Mouse (Mus musculus): ENCODE data around the gene Gm20721. TPM values are rescaled to one million over a fixed set of nuclear protein-coding genes. Genes with fewer than 3 reads are reported as not detected.
A peak's percentile ranks its signal among the peaks of the same experiment; 100 is the strongest.
"Not testable (repeated sequence)": the region's sequence is repeated elsewhere in the genome, so short reads cannot be mapped to it uniquely, and the experiment has no call there.

Gene Gm20721
- polyA plus RNA-seq, 1 experiment from 2014 or later, result 1.3 TPM

DNA sequence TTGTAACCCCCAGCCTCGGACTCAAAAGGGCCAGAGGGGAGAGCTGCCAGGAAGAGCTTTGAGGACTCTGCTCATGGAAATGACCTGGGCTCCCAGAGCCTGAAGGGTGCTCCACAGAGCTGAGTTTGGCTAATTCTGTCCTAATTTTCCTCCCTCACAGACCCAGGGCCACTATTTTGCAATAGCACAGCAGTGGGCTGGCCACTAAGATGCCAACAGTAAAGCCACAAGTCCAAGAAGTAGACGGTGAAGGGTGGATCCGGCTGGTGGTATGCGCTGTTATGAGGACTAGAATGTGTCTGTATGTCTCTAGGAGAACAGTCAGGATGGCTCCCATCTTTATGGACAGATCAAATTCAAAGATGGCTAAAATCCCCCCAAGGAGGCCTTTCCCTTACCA, 12.0 kb upstream of the Gm20721 start:
- H3K27me3 ChIP-seq (ENCODE audit: insufficient read depth, low read length), result no peaks in the 10 kb centered on the region
- DNase-seq, result no peak
- 78% methylated on average over 4 of the region's 4 CpGs for WGBS (ENCODE audit: insufficient replicate concordance)
- H3K9me3 ChIP-seq (ENCODE audit: low read length), result no peaks in the 10 kb centered on the region
- ATAC-seq, result no peak
- H3K27ac ChIP-seq (ENCODE audit: low read depth), result no peak overlapping the region
- H3K9ac ChIP-seq (replicated peaks), result no peak overlapping the region
- TF ChIP-seq CTCF (IDR thresholded peaks at IDR 0.05; ENCODE audit: low read depth), result no peak
- TF ChIP-seq EP300 (IDR thresholded peaks at IDR 0.05; ENCODE audit: low read depth), result no peak
- no peak overlapping the region for H3K4me3 ChIP-seq (ENCODE audit: low read depth, low read length)
- H3K4me2 ChIP-seq (ENCODE audit: low read depth, low read length), result no peak overlapping the region
- H3K4me1 ChIP-seq (ENCODE audit: insufficient read depth), result no peaks in the 10 kb centered on the region
- no peaks in the 10 kb centered on the region for H3K36me3 ChIP-seq (replicated peaks; ENCODE audit: insufficient read depth, low read length)

- not testable (repeated sequence) for H3K9ac ChIP-seq (replicated peaks); ATAC-seq; H3K4me3 ChIP-seq (ENCODE audit: low read depth, low read length); DNase-seq; H3K9me3 ChIP-seq (ENCODE audit: low read length); H3K4me2 ChIP-seq (ENCODE audit: low read depth, low read length); H3K27ac ChIP-seq (ENCODE audit: low read depth); H3K27me3 ChIP-seq (ENCODE audit: insufficient read depth, low read length)
- WGBS (ENCODE audit: insufficient replicate concordance), result 90% methylated on average over 2 of the region's 2 CpGs
- H3K36me3 ChIP-seq (replicated peaks; ENCODE audit: insufficient read depth, low read length), result peaks cover 27% of the 10 kb centered on the region
- peaks cover 19% of the 10 kb centered on the region for H3K4me1 ChIP-seq (ENCODE audit: insufficient read depth)
Measured at GRCm38 (mm10) chr2:174346999-174347668, 622 bp upstream of the Gm20721 start.

- Histone ChIP-seq H3K27me3 (ENCODE audit: insufficient read depth, low read length) (no peaks in the 10 kb centered on the region), H3K9ac (replicated peaks) (no peak overlapping the region), H3K4me3 (ENCODE audit: low read depth, low read length) (no peak overlapping the region), H3K27ac (ENCODE audit: low read depth) (peak overlapping the region; percentile 48; the same call in 1 of the 2 replicates), H3K9me3 (ENCODE audit: low read length) (no peaks in the 10 kb centered on the region), H3K4me1 (ENCODE audit: insufficient read depth) (peaks cover 34% of the 10 kb centered on the region), H3K4me2 (ENCODE audit: low read depth, low read length) (no peak overlapping the region), H3K36me3 (replicated peaks; ENCODE audit: insufficient read depth, low read length) (peaks cover 31% of the 10 kb centered on the region)
- DNase-seq (no peak), ATAC-seq (no peak)
- TF ChIP-seq EP300 (IDR thresholded peaks at IDR 0.05; ENCODE audit: low read depth) (no peak), CTCF (IDR thresholded peaks at IDR 0.05; ENCODE audit: low read depth) (no peak)
- 86% methylated on average over 16 of the region's 16 CpGs for WGBS (ENCODE audit: insufficient replicate concordance)
Measured at GRCm38 (mm10) chr2:174344996-174345395, 1.5 kb downstream of the Gm20721 start.

DNA sequence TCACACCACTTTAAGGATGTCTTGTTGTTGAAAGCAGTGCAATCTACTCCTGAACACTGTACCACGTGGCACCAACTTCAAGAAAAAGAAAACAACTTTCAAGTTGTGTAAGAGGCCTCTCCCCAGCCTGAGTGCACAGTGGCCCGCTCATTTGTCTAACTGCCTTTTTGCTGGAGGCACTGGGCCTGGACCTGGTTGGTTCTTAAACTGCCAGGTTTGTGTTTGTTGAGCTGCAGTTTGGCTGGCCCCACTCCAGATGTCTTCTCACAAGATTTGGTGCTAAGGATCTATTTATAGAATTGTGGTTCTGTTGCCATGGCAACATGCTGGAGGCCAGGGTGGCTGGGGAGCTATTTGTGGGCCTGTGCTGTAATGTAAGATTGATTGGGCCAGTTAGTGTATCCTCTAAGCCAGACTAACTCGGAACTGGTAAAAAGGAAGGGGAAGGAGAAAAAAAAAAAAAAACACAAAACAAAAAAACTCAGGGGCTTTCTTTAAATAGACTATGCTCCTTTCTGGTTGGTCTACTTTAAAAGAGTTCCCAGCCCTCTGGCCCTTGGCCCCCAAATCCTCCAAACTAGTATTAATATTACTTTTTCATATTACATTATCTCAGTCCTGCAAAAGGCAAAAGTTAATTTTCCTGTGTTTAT, 2.4 kb downstream of the Gm20721 start:
- no peaks in the 10 kb centered on the region for H3K27me3 ChIP-seq (ENCODE audit: insufficient read depth, low read length)
- H3K4me2 ChIP-seq (ENCODE audit: low read depth, low read length), result no peak overlapping the region
- ATAC-seq (peak; percentile 74), DNase-seq (peak; percentile 71)
- no peak overlapping the region for H3K4me3 ChIP-seq (ENCODE audit: low read depth, low read length)
- TF ChIP-seq CTCF (IDR thresholded peaks at IDR 0.05; ENCODE audit: low read depth), result no peak
- no peak for TF ChIP-seq EP300 (IDR thresholded peaks at IDR 0.05; ENCODE audit: low read depth)
- peaks cover 31% of the 10 kb centered on the region for H3K36me3 ChIP-seq (replicated peaks; ENCODE audit: insufficient read depth, low read length)
- 6% methylated on average over 3 of the region's 3 CpGs for WGBS (ENCODE audit: insufficient replicate concordance)
- peaks cover 34% of the 10 kb centered on the region for H3K4me1 ChIP-seq (ENCODE audit: insufficient read depth)
- H3K27ac ChIP-seq (ENCODE audit: low read depth), result peak overlapping the region; percentile 72
- no peaks in the 10 kb centered on the region for H3K9me3 ChIP-seq (ENCODE audit: low read length)
- no peak overlapping the region; the same call in 1 of the 2 replicates for H3K9ac ChIP-seq (replicated peaks)

- H3K4me2 ChIP-seq (ENCODE audit: low read depth, low read length), result no peak overlapping the region
- TF ChIP-seq CTCF (IDR thresholded peaks at IDR 0.05; ENCODE audit: low read depth), result no peak
- TF ChIP-seq EP300 (IDR thresholded peaks at IDR 0.05; ENCODE audit: low read depth), result no peak
- no peaks in the 10 kb centered on the region for H3K27me3 ChIP-seq (ENCODE audit: insufficient read depth, low read length)
- 37% methylated on average over 1 of the region's 1 CpGs for WGBS (ENCODE audit: insufficient replicate concordance)
- ATAC-seq (no peak), DNase-seq (no peak)
- H3K4me3 ChIP-seq (ENCODE audit: low read depth, low read length), result no peak overlapping the region
- H3K27ac ChIP-seq (ENCODE audit: low read depth), result peak overlapping the region; percentile 72
- peaks cover 37% of the 10 kb centered on the region for H3K4me1 ChIP-seq (ENCODE audit: insufficient read depth)
- H3K36me3 ChIP-seq (replicated peaks; ENCODE audit: insufficient read depth, low read length), result peaks cover 31% of the 10 kb centered on the region
- H3K9ac ChIP-seq (replicated peaks), result no peak overlapping the region; the same call in 1 of the 2 replicates
- no peaks in the 10 kb centered on the region for H3K9me3 ChIP-seq (ENCODE audit: low read length)
Measured at GRCm38 (mm10) chr2:174343566-174343965, 2.9 kb downstream of the Gm20721 start.

DNA sequence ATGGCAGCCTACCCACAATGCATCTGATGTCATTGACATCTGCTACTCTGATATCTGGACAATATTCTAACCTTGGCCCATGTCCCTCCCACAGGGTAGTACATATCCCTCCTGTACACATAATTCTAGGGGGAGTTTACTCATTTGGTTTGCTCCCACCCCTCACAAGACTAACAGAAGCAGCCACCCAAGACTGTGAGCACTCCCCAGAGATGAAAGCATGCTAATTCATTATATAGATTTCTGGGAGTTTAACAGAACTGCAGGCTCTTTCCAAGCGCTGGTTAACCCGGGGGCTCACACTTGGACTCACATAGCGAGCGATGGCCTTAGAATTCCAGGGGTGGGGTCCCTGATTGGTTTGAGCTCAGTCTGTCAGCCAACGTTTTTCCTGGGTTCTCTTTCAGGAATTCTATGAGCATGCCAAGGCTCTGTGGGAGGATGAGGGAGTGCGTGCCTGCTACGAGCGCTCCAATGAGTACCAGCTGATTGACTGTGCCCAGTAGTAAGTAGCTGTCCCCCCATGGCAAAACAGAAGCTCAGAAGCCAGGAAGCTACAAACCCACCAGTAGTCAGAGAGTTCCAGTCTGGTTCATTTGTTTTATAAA, 3.6 kb downstream of the Gm20721 start:
- Histone ChIP-seq H3K27me3 (ENCODE audit: insufficient read depth, low read length) (no peaks in the 10 kb centered on the region), H3K4me1 (ENCODE audit: insufficient read depth) (peaks cover 37% of the 10 kb centered on the region)

More for the DNA sequence above, 3.6 kb downstream of the Gm20721 start:
- Histone ChIP-seq H3K9me3 (ENCODE audit: low read length) (no peaks in the 10 kb centered on the region), H3K4me3 (ENCODE audit: low read depth, low read length) (no peak overlapping the region), H3K36me3 (replicated peaks; ENCODE audit: insufficient read depth, low read length) (peaks cover 31% of the 10 kb centered on the region), H3K9ac (replicated peaks) (no peak overlapping the region), H3K4me2 (ENCODE audit: low read depth, low read length) (no peak overlapping the region), H3K27ac (ENCODE audit: low read depth) (peak overlapping the region; percentile 72)
- 80% methylated on average over 8 of the region's 8 CpGs for WGBS (ENCODE audit: insufficient replicate concordance)
- no peak for DNase-seq
- ATAC-seq, result no peak
- TF ChIP-seq EP300 (IDR thresholded peaks at IDR 0.05; ENCODE audit: low read depth), result no peak
- no peak for TF ChIP-seq CTCF (IDR thresholded peaks at IDR 0.05; ENCODE audit: low read depth)
